Mouse (Mus musculus): ENCODE results near the gene Fgf18.

- TF ChIP-seq CTCF (IDR thresholded peaks at IDR 0.05; ENCODE audit: borderline replicate concordance, extremely low read depth, insufficient read depth, insufficient read length) (no peak), POLR2A (IDR thresholded peaks at IDR 0.05; ENCODE audit: borderline replicate concordance, extremely low read depth, insufficient read depth, insufficient read length, poor library complexity, severe bottlenecking) (no peak)
Observed at GRCm38 (mm10) chr11:33103291-33103943, 43.8 kb downstream of the Fgf18 start.
